Mouse (Mus musculus) spleen, postnatal 4 days (tissue): ENCODE measurements around the gene C1ql1.
A peak's percentile ranks its signal among the peaks of the same experiment; 100 is the strongest.

Source experiments
- DNase-seq, 2 experiments: peaks; one replicate each; pipeline ENCODE4 v3.0.0; 2022; ENCODE audit warnings: low spot score in 2 of 2

C1ql1 gene

DNA sequence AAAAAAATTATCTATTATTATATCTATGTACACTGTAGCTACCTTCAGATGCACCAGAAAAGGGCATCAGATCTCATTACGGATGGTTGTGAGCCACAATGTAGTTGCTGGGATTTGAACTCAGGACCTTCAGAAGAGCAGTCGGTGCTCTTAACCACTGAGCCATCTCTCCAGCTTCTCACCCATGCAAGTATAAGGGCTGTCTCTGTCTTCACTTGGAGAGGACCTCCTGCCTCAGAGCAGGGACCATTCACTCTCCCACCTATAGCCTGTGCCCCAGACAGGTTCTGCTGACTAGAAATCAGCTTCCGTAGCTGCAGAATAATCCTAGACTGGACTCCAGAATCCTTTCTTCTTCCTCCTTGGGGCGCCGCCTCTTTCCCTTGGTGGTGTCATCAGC is 44.4 kb downstream of the C1ql1 start:
- DNase-seq, result no peak

DNA sequence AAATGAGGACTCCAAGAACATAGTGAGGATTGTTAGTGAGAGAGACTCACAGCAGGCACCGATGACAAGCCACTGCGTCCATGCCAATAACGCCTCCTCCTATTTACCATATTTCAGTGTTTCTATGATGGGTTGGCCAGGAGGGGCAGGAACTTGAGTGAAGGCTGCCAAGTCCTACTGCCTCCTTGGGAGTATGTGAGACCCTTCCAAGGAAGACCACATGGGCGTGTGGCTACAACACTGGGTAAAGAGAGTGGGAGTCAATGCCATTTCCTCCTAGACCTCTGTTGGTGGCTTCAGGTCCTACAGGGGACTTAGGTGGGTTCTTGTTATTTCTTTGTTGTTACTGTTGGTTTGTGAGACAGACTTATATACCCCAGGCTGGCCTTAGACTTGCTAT is 45.3 kb downstream of the C1ql1 start:
- DNase-seq, result no peak

DNA sequence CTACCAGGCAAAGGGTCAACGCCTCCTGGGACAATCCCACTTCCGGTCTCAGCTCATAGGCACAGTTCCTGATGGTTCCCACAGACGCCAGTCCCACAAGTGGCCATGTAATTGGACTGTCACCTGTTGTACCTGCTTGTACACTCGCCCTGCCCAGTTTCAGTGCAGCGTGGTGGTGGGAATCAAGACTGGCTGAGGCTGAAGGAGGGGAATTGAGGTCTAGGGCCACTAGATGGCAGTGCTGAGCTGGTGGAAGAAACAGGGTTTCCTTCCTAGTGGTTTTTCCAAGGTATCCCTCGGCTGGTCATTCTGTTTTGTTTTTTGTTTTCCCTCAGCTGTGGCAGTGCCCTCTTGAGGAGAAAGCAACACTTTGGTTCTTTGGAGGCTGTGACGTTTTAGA is 45.7 kb downstream of the C1ql1 start, which contains the start of gene Gfap:
Gfap (minus strand) TSS at position 150 of the 400 bp plus-strand sequence.
- peak; percentile 70 to 88 for DNase-seq

DNA sequence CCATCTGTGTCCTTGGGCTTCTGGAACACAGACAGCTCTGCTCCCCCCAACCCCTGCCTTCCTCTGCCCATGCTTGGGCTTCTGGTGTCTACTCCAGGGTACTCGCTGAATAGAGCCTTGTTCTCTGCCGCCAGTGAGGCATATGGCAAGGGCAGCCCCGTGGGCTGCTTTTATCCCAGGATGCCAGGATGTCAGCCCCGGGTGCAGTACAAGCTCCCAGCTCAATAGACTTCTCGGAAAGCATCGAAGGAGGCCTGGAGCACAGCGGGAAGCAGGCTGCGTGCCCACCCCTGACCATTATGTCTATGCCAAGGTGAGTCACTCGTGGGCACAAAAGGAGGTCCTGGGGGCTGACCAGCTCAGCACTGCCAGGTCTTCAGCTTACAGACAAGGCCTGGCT is 48.1 kb downstream of the C1ql1 start:
- DNase-seq, result no peak

DNA sequence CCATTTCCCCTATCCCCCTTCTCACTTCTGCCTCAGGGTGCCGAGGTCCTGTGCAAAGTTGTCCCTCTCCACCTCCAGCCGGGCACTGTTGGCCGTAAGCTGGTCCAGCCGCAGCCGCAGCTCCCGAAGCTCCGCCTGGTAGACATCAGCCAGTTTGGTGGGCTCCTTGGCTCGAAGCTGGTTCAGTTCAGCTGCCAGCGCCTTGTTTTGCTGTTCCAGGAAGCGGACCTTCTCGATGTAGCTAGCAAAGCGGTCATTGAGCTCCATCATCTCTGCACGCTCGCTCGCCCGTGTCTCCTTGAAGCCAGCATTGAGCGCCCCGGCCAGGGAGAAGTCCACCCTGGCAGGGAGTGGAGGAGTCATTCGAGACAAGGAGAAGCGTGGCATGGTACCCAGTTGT is 49.8 kb downstream of the C1ql1 start:
- DNase-seq, result no peak

DNA sequence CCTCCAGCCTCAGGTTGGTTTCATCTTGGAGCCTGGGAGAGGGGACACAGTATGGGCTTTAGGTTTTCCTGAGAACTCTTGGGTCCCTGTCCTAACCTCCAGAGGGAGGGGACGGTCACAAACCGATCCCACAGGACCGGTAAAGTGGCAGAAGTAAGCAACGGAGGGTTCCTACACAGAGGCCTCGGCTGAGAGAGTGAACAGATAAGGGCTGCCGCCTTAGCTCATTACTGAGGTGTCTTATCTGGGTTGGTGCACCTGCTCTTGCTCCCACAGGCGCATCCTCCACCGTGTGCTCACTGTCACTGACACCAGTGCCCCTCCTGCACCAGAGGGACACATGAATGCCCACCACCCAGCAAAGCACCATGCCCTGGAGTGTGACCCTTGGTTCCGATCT is 50.7 kb downstream of the C1ql1 start:
- DNase-seq, result peak; percentile 73 to 81

DNA sequence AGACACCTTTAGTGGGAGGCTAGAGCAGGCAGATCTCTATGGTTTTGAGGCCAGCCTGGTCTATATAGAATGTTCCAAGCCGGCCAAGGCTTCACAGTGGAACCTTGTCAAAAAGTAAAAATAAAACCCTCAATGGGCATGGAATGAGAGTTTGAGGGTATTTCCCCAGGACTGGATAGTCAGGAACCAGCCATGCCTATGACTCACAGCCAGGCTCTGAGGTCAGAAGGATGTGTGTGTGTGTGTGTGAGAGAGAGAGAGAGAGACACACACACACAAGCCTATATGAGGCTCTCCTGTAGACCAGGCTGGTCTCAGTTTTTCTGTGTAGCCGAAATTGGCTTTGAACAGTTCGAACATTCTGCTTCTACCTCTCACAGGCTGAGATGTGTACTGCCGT is 51.8 kb downstream of the C1ql1 start:
- no peak for DNase-seq

DNA sequence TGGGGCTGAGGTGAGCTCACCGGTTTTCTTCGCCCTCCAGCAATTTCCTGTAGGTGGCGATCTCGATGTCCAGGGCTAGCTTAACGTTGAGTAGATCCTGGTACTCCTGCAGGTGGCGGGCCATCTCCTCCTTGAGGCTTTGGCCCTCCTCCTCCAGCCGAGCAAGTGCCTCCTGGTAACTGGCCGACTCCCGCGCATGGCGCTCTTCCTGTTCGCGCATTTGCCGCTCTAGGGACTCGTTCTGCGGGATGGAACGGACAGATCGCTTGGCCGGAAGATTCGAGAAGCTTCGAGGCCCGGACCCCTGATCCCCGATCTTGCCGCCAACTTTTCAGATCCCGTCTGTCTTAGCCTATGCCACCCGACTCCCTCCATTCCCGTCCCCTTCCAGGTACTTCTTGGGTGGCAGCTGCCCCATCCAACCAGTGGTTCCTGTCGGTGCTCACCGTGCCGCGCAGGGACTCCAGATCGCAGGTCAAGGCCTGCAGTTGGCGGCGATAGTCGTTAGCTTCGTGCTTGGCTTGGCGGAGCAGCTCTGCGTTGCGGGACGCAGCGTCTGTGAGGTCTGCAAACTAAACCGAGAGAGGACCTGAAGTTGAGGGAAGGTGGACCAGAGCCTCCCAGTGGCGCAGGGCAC is 53.4 kb downstream of the C1ql1 start:
- DNase-seq, result peak; percentile 85 to 88

DNA sequence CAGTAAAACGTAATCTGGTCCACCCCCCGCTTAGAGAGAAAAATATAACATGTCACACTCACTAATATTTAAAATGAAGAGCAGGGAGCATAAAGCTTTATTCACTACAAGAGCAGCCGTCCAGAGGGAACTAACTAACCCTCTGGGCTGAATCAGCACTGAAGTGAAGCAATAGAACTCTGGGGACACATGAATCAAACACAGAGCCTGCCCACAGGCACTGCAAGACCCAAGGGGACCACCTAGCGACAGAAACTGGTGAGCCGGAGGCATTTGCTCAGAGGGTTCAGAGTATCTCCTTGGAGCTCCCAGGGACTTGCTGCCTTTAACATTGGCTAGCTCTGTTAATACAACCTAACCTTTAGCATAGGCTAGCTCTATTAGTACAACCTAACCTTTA is 56.4 kb downstream of the C1ql1 start:
- no peak for DNase-seq
